Mouse (Mus musculus) G1E (cell line): ENCODE measurements around the gene Gm12666. TPM values are rescaled to one million over a fixed set of nuclear protein-coding genes. Genes with fewer than 3 reads are reported as not detected.
"Not testable (repeated sequence)": the region's sequence is repeated elsewhere in the genome, so short reads cannot be mapped to it uniquely, and the experiment has no call there.

Experiments
- ATAC-seq: 2 replicates; pipeline ENCODE4 v1.8.0; 2016; ENCODE audit warnings: mild to moderate bottlenecking; ENCODE audit not compliant: insufficient number of reproducible peaks, poor library complexity, low FRiP score, severe bottlenecking; ENCODE audit errors: extremely low read depth
- DNase-seq: peaks from one replicate; pipeline ENCODE4 v3.0.0; 2012; ENCODE audit warnings: low spot score
- H3K27me3 ChIP-seq: 2 replicates; pipeline ENCODE4 v1.6.1; 2012; ENCODE audit warnings: mild to moderate bottlenecking, low read length, inconsistent platforms; ENCODE audit not compliant: insufficient read depth
- H3K36me3 ChIP-seq: replicated peaks from 2 replicates; pipeline ENCODE3; 2012; ENCODE audit warnings: mild to moderate bottlenecking, inconsistent platforms
- H3K4me1 ChIP-seq: 2 replicates; pipeline ENCODE4 v1.6.1; 2012; ENCODE audit warnings: low read depth, low read length, inconsistent platforms, mixed read lengths; ENCODE audit not compliant: insufficient read depth
- H3K4me3 ChIP-seq: 2 replicates; pipeline ENCODE4 v1.5.1; 2012; ENCODE audit warnings: low read depth, mild to moderate bottlenecking, inconsistent platforms, low read length, moderate library complexity, mixed read lengths
- H3K9me3 ChIP-seq: replicated peaks from 2 replicates; pipeline ENCODE4 v1.6.1; 2012; ENCODE audit warnings: inconsistent platforms
- CTCF ChIP-seq: IDR thresholded peaks from 2 replicates; pipeline ENCODE4 v1.5.1; 2012; ENCODE audit warnings: low read depth, low read length, inconsistent platforms, mixed read lengths
- GATA1 ChIP-seq: IDR thresholded peaks from 2 replicates; pipeline ENCODE4 v1.6.1; 2012; ENCODE audit warnings: borderline replicate concordance, low read length, inconsistent platforms, mixed read lengths
- GATA2 ChIP-seq: IDR thresholded peaks from 2 replicates; pipeline ENCODE4 v1.6.1; 2012; ENCODE audit warnings: low read depth, low read length, inconsistent platforms, borderline replicate concordance
- POLR2AphosphoS5 ChIP-seq: IDR thresholded peaks from 2 replicates; pipeline ENCODE4 v1.6.1; 2012; ENCODE audit warnings: low read depth, low read length, inconsistent platforms; ENCODE audit not compliant: insufficient replicate concordance
- TAL1 ChIP-seq: conservative IDR thresholded peaks from 2 replicates; pipeline ENCODE4 v1.6.1; 2012; ENCODE audit warnings: low read depth, low read length, inconsistent platforms, mixed read lengths
- polyA plus RNA-seq: library from polyadenylated mRNA; stranded (reverse); fragments of >175 nt; gene quantifications from 2 replicates; pipeline ENCODE4 v1.2.3, GENCODE M21; 2012
- total RNA-seq, 2 experiments: library from RNA; stranded (forward) in 1 of 2; stranded (reverse) in 1 of 2; fragments of 200-1000 nt in 1 of 2; fragments of >200 nt in 1 of 2; fragmentation: Nextera tagmentation in 1 of 2; gene quantifications; 2 replicates each; pipeline ENCODE4 v1.2.3; 2014 to 2017

The Gm12666 gene
- total RNA-seq (2014; fragmentation: Nextera tagmentation) (13.7 and 17.0 TPM in 2 replicates), total RNA-seq (2017) (16.3 and 18.5 TPM in 2 replicates), polyA plus RNA-seq (18.1 and 23.7 TPM in 2 replicates)

DNA sequence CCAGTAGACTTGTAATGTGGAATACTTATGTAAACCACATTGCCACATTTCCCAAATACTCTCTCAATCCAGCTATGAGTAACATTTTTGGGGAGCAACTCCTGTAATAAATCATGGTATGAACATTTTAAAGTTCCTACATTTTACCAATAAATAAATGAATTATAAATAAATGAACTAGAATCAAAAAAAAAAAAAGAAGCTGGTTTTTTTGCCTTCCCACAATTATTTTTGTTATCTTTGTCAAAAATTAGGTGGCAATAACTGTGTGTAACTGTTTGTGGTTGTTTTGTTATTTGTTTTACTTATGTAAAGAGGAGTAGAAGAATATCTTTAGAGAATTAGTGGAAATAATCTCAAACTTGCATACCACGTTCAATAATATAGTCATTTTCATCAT, at the start of gene Gm12666:
Gene Gm12666, minus strand, starts transcription at position 101 of the 400 bp plus-strand sequence.
- DNase-seq, H3K27me3 ChIP-seq, H3K36me3 ChIP-seq, H3K9me3 ChIP-seq, H3K4me1 ChIP-seq, ATAC-seq, H3K4me3 ChIP-seq: not testable (repeated sequence)

DNA sequence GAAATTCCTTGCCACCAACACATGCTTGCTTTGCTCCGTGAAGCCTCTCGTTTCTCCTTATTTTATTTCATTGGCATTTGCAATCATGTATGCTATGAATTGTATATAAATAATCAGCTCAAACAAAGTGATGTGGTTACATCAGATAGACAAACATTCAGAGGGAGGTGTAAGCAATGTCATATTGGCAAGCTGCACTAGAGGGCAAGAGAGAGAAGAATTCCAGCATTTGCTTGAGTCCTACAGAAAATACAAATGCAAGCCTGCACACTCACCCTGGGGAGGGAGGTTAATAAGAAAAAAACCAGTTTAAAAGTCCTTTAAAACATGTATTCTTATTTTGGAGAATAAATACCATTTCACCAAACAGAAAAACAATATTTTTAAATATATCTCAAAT, 34.8 kb upstream of the Gm12666 start:
- no peak overlapping the region for H3K4me3 ChIP-seq
- H3K36me3 ChIP-seq: no peaks in the 10 kb centered on the region
- H3K9me3 ChIP-seq: no peaks in the 10 kb centered on the region
- H3K4me1 ChIP-seq: no peaks in the 10 kb centered on the region
- TF ChIP-seq POLR2AphosphoS5 (no peak), TAL1 (no peak), GATA2 (no peak), GATA1 (no peak), CTCF (no peak)
- DNase-seq (no peak), ATAC-seq (no peak; the same call in 1 of the 2 replicates)
- H3K27me3 ChIP-seq: no peaks in the 10 kb centered on the region

DNA sequence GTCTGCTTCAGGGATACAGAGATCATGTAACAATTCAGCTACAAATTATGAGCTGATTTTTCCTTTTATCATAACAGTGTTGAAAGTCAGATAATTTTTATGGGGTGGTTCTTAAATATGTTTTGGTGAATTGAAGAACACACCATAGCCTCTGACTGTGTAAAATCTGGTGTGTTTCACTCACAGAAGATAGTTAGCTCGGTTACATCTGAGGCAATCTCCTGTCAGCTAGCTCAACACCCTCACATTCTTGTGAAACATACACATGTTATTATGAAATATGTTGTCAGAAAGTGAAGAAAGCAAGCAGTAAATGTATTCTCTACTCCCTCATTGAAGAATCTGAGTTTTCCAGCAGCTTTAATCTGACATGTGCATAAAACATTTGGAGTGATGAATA, 24.7 kb upstream of the Gm12666 start:
- DNase-seq (no peak), ATAC-seq (no peak)
- Histone ChIP-seq H3K4me1 (no peaks in the 10 kb centered on the region), H3K9me3 (no peaks in the 10 kb centered on the region), H3K27me3 (no peaks in the 10 kb centered on the region), H3K36me3 (no peaks in the 10 kb centered on the region), H3K4me3 (no peak overlapping the region)
- no peak for TF ChIP-seq CTCF
- TF ChIP-seq GATA2: no peak
- no peak for TF ChIP-seq GATA1
- TF ChIP-seq TAL1: no peak
- no peak for TF ChIP-seq POLR2AphosphoS5

DNA sequence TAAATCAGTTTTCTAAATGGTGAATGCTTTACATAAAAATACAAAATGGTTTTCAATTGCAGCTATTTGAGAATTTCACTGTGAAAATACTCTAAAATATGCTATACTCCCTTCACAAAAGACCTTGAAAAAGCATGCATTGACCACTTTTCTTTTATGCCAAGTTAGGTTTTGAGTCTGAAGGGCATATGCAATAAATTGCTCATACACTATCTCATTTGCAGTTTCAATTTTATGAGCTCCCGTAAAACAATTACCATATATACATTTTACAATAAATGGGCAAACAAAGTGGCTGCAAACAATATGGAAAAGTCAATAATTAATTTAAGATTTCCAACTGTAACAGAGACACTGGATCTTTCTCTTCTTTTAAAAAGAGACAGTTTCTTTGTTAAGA, 38.9 kb downstream of the Gm12666 start:
- DNase-seq (no peak), ATAC-seq (no peak)
- no peaks in the 10 kb centered on the region for H3K36me3 ChIP-seq
- no peaks in the 10 kb centered on the region for H3K9me3 ChIP-seq
- no peaks in the 10 kb centered on the region for H3K27me3 ChIP-seq
- H3K4me3 ChIP-seq: no peak overlapping the region
- H3K4me1 ChIP-seq: no peaks in the 10 kb centered on the region
- TF ChIP-seq TAL1 (no peak), GATA1 (no peak), CTCF (no peak), POLR2AphosphoS5 (no peak), GATA2 (no peak)

DNA sequence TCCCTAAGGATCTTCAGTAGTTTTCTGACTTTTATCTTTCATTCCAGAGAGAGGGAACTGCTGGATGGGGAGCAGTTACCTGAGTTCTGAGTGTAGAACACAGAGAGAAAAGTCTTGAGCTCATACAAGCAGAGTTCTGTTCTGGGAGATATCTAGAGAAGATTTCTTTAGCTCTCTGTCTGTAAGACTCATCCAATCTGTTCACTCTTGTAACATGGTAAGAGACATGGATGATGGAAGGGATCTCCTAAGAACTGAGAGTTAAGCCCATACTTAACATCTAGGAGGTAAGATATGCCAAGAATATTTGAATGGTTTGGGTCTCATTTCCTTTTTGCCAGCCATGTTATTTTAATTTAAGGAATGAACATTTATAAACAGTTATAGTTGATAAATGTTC, 44.4 kb downstream of the Gm12666 start, which contains the start of gene Izumo3:
Gene Izumo3, minus strand, starts transcription at position 101 of the 400 bp plus-strand sequence.
- Histone ChIP-seq H3K27me3 (no peaks in the 10 kb centered on the region), H3K36me3 (no peaks in the 10 kb centered on the region), H3K4me3 (no peak within 1 kb of the TSS), H3K4me1 (no peaks in the 10 kb centered on the region), H3K9me3 (no peaks in the 10 kb centered on the region)
- TF ChIP-seq TAL1 (no peak), GATA2 (no peak), GATA1 (no peak), POLR2AphosphoS5 (no peak), CTCF (no peak)
- ATAC-seq (no peak), DNase-seq (no peak)

Other genes with a start within 250 kb of the Gm12666 start
- not detected in 2 replicates for gene Izumo3, start 44.5 kb downstream of the Gm12666 start, total RNA-seq (2014; fragmentation: Nextera tagmentation)
- gene Izumo3, start 44.5 kb downstream of the Gm12666 start, total RNA-seq (2017): not detected in 2 replicates
- gene Izumo3, start 44.5 kb downstream of the Gm12666 start, polyA plus RNA-seq: not detected in 2 replicates